Mouse (Mus musculus) olfactory bulb, adult 2 months (tissue): ENCODE results near the gene Tapt1. TPM values are rescaled to one million over a fixed set of nuclear protein-coding genes. Genes with fewer than 3 reads are reported as not detected.

Experiments used
- H3K27ac ChIP-seq: fragments of 200-500 bp; 2 replicates; pipeline ENCODE4 v1.5.1; 2012; ENCODE audit warnings: low read depth, low read length; ENCODE audit not compliant: insufficient read depth
- H3K4me1 ChIP-seq: fragments of 200-500 bp; 2 replicates; pipeline ENCODE4 v1.6.1; 2012; ENCODE audit warnings: low read length; ENCODE audit not compliant: control insufficient read depth, insufficient read depth
- H3K4me3 ChIP-seq: fragments of 200-500 bp; 2 replicates; pipeline ENCODE4 v1.5.1; 2012; ENCODE audit warnings: mild to moderate bottlenecking, low read depth, low read length, moderate library complexity; ENCODE audit not compliant: insufficient read depth
- CTCF ChIP-seq: fragments of 200-500 bp; IDR thresholded peaks from 2 replicates; pipeline ENCODE4 v1.5.1; 2012; ENCODE audit warnings: low read depth, mild to moderate bottlenecking, low read length, moderate library complexity; ENCODE audit not compliant: insufficient read depth
- POLR2A ChIP-seq: fragments of 200-500 bp; IDR thresholded peaks from 2 replicates; pipeline ENCODE4 v1.6.1; 2012; ENCODE audit warnings: mild to moderate bottlenecking, low read depth, low read length, moderate library complexity; ENCODE audit not compliant: insufficient read depth
- WGBS: fragments of 180-500 bp; shearing (Covaris S2); methylation state at CpG from one replicate; pipeline ENCODE4 v1.1.7; 2018; 5-methylcytosine and 5-hydroxymethylcytosine counted together
- polyA plus RNA-seq: library from polyadenylated mRNA; stranded (reverse); fragments of >200 nt; gene quantifications from 2 replicates; pipeline ENCODE4 v1.2.4, GENCODE M21; 2012; ENCODE audit warnings: low replicate concordance; ENCODE audit not compliant: missing spikeins, insufficient read depth, insufficient read length

Tapt1 gene
- polyA plus RNA-seq, 1 experiment, result not detected

DNA sequence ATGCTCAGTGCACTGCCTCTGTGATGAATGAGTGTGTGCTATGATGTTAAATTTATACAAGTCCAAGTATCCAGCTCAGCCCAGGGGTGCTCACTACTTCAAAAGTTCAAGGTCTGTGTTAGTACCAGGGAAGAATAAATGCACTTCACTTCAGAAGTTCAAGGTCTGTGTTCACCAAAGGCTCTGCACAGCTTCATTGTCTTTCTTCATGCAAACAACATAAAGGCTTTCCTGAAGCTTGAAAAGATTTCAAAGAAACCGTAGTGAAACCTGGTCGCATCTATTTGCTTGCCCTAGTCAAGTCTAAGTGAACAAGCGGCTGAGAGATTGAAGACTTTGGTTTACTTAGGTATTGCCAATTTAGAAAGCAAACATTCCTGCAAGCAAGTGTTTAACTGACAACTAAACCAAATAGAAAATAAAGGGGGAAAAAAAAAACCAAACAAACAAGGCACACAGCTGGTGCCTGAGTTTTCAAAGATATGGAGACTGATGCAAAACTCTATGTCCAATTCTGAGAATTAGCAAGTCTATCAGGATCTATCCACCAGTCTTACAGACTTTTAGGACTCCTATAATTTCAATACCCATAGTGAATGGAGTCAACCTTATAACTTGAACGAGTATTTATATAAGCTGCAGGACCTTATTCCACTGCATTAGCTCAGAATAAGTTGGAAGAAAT lies 1.4 kb downstream of the Tapt1 start:
- Histone ChIP-seq H3K27ac (no peak overlapping the region), H3K4me1 (peaks cover 11% of the 10 kb centered on the region; the same call in 1 of the 2 replicates), H3K4me3 (no peak overlapping the region)
- TF ChIP-seq CTCF, result no peak
- no peak for TF ChIP-seq POLR2A
- 36% methylated on average over 4 of the region's 4 CpGs for WGBS

DNA sequence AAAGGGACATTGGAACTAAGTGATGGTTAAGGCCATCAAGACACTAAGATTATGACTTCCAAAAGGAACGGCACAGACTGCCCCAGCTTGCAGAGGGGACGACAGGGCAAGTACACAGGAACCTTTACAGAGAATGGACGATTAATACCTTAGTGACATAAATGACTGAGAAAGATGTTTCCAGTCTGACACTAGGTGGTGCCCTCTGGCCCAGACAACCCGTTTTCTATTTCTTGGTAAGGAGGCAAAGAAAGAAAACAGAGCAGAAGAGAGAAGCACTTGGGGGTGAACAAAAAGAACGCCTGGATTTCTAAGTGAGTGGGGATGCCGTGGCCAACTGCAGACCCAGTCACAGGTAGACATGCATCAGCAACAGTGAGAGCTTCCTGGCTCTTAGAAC lies 2.2 kb downstream of the Tapt1 start:
- TF ChIP-seq CTCF, result no peak
- TF ChIP-seq POLR2A, result no peak
- peak overlapping the region; percentile 14; the same call in 1 of the 2 replicates for H3K4me3 ChIP-seq
- WGBS, result 26% methylated on average over 6 of the region's 6 CpGs

DNA sequence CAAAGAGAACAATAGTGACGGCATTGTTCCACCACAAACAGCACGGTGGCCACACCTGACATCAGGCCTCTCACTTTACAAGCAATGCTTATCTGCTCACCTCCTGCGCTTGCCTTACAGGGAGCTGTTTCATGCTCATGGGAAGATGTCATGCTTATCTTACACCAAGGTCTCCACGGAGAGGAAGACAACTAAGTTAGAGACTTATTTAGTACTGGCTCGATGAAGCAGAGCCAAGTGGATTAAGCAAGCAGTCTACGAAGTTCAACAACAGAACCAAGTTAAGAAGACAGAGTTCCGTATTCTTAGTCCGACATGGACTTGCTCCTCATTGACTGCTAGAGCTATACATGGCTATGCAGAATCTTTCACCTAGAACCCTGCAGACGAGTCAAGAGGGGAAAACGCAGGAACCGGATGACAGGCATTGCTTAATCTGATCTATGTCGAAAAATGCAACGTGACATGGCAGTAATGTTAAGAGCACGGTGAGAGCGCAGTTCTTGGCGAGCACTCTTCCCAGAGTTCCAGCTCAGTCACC lies 3.0 kb downstream of the Tapt1 start:
- peaks cover 9% of the 10 kb centered on the region for H3K4me1 ChIP-seq
- H3K4me3 ChIP-seq, result no peak overlapping the region
- WGBS, result 91% methylated on average over 16 of the region's 16 CpGs
- H3K27ac ChIP-seq, result no peak overlapping the region
- no peak for TF ChIP-seq CTCF
- no peak for TF ChIP-seq POLR2A

More for the DNA sequence above, 2.2 kb downstream of the Tapt1 start:
- no peak overlapping the region for H3K27ac ChIP-seq
- H3K4me1 ChIP-seq, result peaks cover 11% of the 10 kb centered on the region; the same call in 1 of the 2 replicates

DNA sequence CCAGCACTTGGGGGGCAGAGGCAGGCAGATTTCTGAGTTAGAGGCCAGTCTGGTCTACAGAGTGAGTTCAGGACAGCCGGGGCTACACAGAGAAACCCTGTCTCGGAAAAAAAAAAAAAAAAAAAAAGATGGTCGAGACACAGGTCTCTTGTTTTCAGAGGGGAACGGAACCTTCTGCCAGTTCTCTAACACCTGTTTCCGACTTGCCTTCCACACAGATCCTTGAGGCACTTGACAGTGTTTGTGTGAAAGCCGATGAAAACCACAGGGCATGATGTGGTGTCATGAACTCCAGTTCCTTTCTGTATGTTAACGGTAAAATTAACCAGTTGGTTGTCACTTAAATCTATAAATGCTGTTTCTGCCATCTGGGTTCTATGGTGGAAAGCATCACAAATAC lies 6.0 kb downstream of the Tapt1 start:
- Histone ChIP-seq H3K4me1 (peaks cover 11% of the 10 kb centered on the region), H3K4me3 (no peak overlapping the region), H3K27ac (no peak overlapping the region)
- 80% methylated on average over 7 of the region's 7 CpGs for WGBS
- TF ChIP-seq CTCF, result no peak

DNA sequence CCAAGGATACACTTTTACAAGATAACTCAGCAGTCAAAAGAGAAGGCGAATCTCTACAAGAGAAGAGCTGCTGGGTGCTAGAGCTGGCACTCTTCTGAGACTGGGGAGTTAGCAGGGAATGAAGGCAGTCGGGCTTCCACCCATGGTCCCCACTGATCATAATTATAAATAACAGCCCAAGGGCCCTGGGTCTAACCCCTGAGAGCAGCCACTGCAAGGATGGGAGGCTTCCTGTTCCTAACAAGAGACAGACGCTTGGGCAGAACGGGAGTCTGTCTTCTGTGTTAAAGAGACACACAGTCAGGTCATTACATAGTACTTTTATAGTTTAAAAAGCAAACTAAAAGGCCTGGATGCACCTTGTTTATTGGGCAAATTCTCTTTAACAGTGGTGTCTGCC lies 6.6 kb downstream of the Tapt1 start:
- Histone ChIP-seq H3K4me1 (peaks cover 11% of the 10 kb centered on the region), H3K27ac (no peak overlapping the region), H3K4me3 (no peak overlapping the region)
- TF ChIP-seq POLR2A (no peak), CTCF (no peak)
- 82% methylated on average over 4 of the region's 4 CpGs for whole genome bisulfite sequencing

DNA sequence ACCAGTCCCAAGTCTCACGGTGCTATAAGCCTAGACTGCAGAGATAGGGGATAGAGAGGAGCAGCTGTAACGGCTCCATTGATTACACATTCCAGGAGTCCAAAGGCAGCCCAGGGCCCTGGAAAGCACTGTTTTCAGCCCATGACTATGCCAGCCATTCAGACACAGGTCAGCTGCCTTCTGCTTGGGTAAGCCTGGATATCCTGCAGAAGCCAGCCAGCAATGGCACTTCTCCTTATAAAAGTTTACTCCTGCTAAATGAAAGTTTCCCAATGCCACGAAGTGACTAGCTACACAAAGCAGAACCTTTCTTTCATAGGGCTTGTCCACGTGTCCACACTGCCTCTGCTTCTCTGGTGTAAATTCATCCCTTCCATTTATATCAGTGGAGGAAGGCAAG lies 7.9 kb downstream of the Tapt1 start:
- WGBS, result 63% methylated on average over 4 of the region's 4 CpGs
- TF ChIP-seq CTCF, result no peak
- TF ChIP-seq POLR2A, result no peak
- peaks cover 5% of the 10 kb centered on the region for H3K4me1 ChIP-seq
- no peak overlapping the region for H3K4me3 ChIP-seq
- H3K27ac ChIP-seq, result no peak overlapping the region

DNA sequence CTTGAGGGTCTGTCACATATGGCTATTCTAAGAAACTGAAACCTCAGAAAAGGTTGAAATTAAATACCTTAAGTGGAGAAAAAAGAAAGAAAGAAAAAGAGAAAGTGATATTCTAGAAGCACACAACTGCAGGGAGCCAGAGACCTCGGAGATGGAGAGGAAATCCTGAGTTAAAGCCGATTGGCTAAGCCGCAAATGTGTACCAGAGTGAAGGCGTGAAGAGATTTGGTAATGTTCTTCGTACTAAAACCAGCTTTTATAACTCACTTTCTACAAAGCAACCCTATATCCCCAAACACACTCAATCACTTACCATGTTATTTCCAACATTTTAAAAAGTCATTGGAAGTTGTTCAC lies 8.8 kb downstream of the Tapt1 start:
- Histone ChIP-seq H3K4me3 (no peak overlapping the region), H3K4me1 (peaks cover 5% of the 10 kb centered on the region), H3K27ac (no peak overlapping the region)
- WGBS, result 84% methylated on average over 5 of the region's 5 CpGs
- no peak for TF ChIP-seq CTCF
- no peak for TF ChIP-seq POLR2A

DNA sequence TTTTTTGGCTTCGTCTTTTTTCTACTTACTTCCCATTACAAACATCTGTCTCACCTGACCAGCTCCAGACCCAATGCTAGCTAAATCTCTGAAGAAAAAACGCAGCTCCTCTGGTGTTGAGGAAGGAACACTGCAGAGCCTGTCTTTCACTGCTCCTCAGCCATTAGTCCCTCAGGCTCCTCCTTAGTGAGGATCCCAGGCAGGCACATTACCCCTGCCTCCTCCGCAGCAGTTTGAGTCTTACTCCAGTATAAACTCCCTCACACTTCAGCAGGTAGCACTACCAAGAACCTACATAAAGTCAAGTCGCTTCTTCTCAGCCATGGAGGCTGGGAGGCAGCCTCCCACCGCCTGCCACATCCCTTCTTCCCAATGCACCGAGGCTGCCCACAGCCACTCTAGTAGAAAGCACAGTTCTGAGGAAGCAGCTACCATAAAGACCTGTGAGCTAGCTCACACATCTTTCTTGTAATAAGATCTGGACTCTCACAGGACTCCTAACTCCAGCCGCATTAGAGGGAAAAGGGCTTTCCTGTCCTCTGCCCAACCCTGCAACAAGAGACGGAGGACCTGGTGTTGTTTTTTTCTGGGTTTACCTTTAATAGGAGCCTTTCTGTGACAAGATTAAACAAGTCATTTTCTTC lies 9.3 kb downstream of the Tapt1 start:
- Histone ChIP-seq H3K4me1 (peaks cover 5% of the 10 kb centered on the region), H3K27ac (no peak overlapping the region), H3K4me3 (no peak overlapping the region)
- WGBS, result 81% methylated on average over 8 of the region's 8 CpGs
- TF ChIP-seq POLR2A (no peak), CTCF (no peak)

DNA sequence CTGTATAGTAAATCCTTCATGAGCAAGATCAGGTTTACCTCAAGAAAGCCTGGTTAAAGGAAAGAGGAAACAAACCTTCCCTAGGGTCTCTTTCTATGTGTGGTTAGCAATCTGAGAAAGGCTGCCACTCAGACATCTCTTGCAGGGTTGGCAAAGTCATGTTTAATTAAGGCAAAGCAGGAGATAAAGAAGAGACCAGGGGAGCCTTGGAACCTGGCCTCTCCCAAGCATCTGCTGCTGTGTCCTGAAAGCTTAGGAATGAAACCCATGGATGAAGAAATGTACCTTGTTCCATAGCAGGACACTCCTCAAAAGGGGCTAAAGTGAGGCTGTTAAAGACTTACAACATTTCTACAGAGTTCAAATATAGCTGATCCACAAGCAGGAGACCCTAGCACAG lies 11.3 kb downstream of the Tapt1 start:
- H3K27ac ChIP-seq, result no peak overlapping the region
- no peak for TF ChIP-seq CTCF
- TF ChIP-seq POLR2A, result no peak
- no peak overlapping the region for H3K4me3 ChIP-seq
- H3K4me1 ChIP-seq, result peaks cover 3% of the 10 kb centered on the region
